Mouse (Mus musculus): Measurements from ENCODE around the gene Lamc3.

- no peak for TF ChIP-seq CTCF (conservative IDR thresholded peaks at IDR 0.05; ENCODE audit: low read length)
- TF ChIP-seq POU5F1 (IDR thresholded peaks at IDR 0.05; ENCODE audit: borderline replicate concordance, low read length) = no peak
- no peak for TF ChIP-seq NANOG (IDR thresholded peaks at IDR 0.05; ENCODE audit: borderline replicate concordance, low read length)
Observed at GRCm38 (mm10) chr2:31893110-31893669, 6.1 kb downstream of the Lamc3 start.

Measured in E14TG2a.4 (cell line).